Mouse (Mus musculus): ENCODE data around the gene Pitpna. TPM values are rescaled to one million over a fixed set of nuclear protein-coding genes. Genes with fewer than 3 reads are reported as not detected.

Gene Pitpna
- polyA plus RNA-seq, 1 experiment from 2014 or later = 101 TPM

- peak overlapping the region; percentile 68 for H3K4me3 ChIP-seq
- peaks cover 28% of the 10 kb centered on the region for H3K4me1 ChIP-seq (replicated peaks)
- H3K27ac ChIP-seq = peak overlapping the region; percentile 86
- H3K36me3 ChIP-seq = peaks cover 54% of the 10 kb centered on the region
- H3K27me3 ChIP-seq = no peaks in the 10 kb centered on the region
- WGBS = 23% methylated on average over 5 of the region's 5 CpGs
- peak overlapping the region; percentile 82 for H3K9ac ChIP-seq
- H3K4me2 ChIP-seq = peak overlapping the region; percentile 77
- no peak for ATAC-seq (ENCODE audit: low FRiP score)
- H3K9me3 ChIP-seq = no peaks in the 10 kb centered on the region
These were observed 42.2 kb downstream of the Pitpna start for GRCm38 (mm10) chr11:75630098-75630497.

- WGBS = under 1% methylated on average over 53 of the region's 53 CpGs
- peaks cover 28% of the 10 kb centered on the region for H3K4me1 ChIP-seq (replicated peaks)
- peak within 1 kb of the TSS; percentile 86 for H3K27ac ChIP-seq
- peak within 1 kb of the TSS; percentile 77 for H3K4me2 ChIP-seq
- H3K27me3 ChIP-seq = no peaks in the 10 kb centered on the region
- peak within 1 kb of the TSS; percentile 82 for H3K9ac ChIP-seq
- peak; percentile 99 for ATAC-seq (ENCODE audit: low FRiP score)
- peaks cover 55% of the 10 kb centered on the region for H3K36me3 ChIP-seq
- H3K4me3 ChIP-seq = peak within 1 kb of the TSS; percentile 68
- H3K9me3 ChIP-seq = no peaks in the 10 kb centered on the region
These were observed 42.8 kb downstream of the Pitpna start, which contains the start of gene Inpp5k for GRCm38 (mm10) chr11:75630645-75631229. Inpp5k (plus strand) TSS chr11:75630988.

GRCm38 (mm10) chr11:75631561-75632225 lies 43.8 kb downstream of the Pitpna start:
- no peak overlapping the region for H3K27ac ChIP-seq
- WGBS = 8% methylated on average over 13 of the region's 13 CpGs

GRCm38 (mm10) chr11:75632921-75633320 lies 45.0 kb downstream of the Pitpna start:
- Histone ChIP-seq H3K36me3 (peaks cover 51% of the 10 kb centered on the region), H3K27me3 (no peaks in the 10 kb centered on the region), H3K4me3 (no peak overlapping the region), H3K4me2 (no peak overlapping the region), H3K9ac (no peak overlapping the region), H3K27ac (no peak overlapping the region), H3K9me3 (no peaks in the 10 kb centered on the region), H3K4me1 (replicated peaks) (peaks cover 28% of the 10 kb centered on the region)
- no peak for ATAC-seq (ENCODE audit: low FRiP score)
- 92% methylated on average over 5 of the region's 5 CpGs for WGBS

More at GRCm38 (mm10) chr11:75631561-75632225, 43.8 kb downstream of the Pitpna start:
- Histone ChIP-seq H3K4me1 (replicated peaks) (peaks cover 28% of the 10 kb centered on the region), H3K4me2 (peak overlapping the region; percentile 77), H3K27me3 (no peaks in the 10 kb centered on the region), H3K9me3 (no peaks in the 10 kb centered on the region), H3K36me3 (peaks cover 55% of the 10 kb centered on the region), H3K9ac (peak overlapping the region; percentile 82), H3K4me3 (peak overlapping the region; percentile 68)
- ATAC-seq (ENCODE audit: low FRiP score) = no peak

GRCm38 (mm10) chr11:75634801-75635200 lies 46.9 kb downstream of the Pitpna start:
- Histone ChIP-seq H3K27ac (no peak overlapping the region), H3K9me3 (no peaks in the 10 kb centered on the region), H3K4me2 (no peak overlapping the region), H3K36me3 (peaks cover 55% of the 10 kb centered on the region), H3K4me1 (replicated peaks) (peaks cover 24% of the 10 kb centered on the region), H3K4me3 (no peak overlapping the region), H3K27me3 (no peaks in the 10 kb centered on the region), H3K9ac (no peak overlapping the region)
- ATAC-seq (ENCODE audit: low FRiP score) = no peak
- WGBS = 80% methylated on average over 3 of the region's 3 CpGs

GRCm38 (mm10) chr11:75635315-75635714 lies 47.4 kb downstream of the Pitpna start:
- Histone ChIP-seq H3K27ac (no peak overlapping the region), H3K4me1 (replicated peaks) (peaks cover 20% of the 10 kb centered on the region), H3K9ac (no peak overlapping the region), H3K9me3 (no peaks in the 10 kb centered on the region), H3K4me3 (no peak overlapping the region), H3K4me2 (no peak overlapping the region), H3K27me3 (no peaks in the 10 kb centered on the region), H3K36me3 (peaks cover 57% of the 10 kb centered on the region)
- no peak for ATAC-seq (ENCODE audit: low FRiP score)
- 79% methylated on average over 11 of the region's 11 CpGs for WGBS

- H3K4me2 ChIP-seq = no peak overlapping the region
- H3K27me3 ChIP-seq = no peaks in the 10 kb centered on the region
- 89% methylated on average over 5 of the region's 5 CpGs for WGBS
- H3K4me1 ChIP-seq (replicated peaks) = 0 out of 2 replicates have a peak, but pooled peaks cover 3% of the 10 kb centered on the region
- ATAC-seq (ENCODE audit: low FRiP score) = no peak
- H3K9ac ChIP-seq = 0 out of 2 replicates have a peak overlapping the region, but pooled peaks have one; percentile 5
- H3K9me3 ChIP-seq = no peaks in the 10 kb centered on the region
- H3K36me3 ChIP-seq = peaks cover 60% of the 10 kb centered on the region
- H3K27ac ChIP-seq = no peak overlapping the region
- H3K4me3 ChIP-seq = no peak overlapping the region
These were observed 55.4 kb downstream of the Pitpna start for GRCm38 (mm10) chr11:75643323-75643722.

- no peak overlapping the region for H3K9ac ChIP-seq
- no peak overlapping the region for H3K27ac ChIP-seq
- no peak overlapping the region for H3K4me3 ChIP-seq
- no peak for ATAC-seq (ENCODE audit: low FRiP score)
- H3K27me3 ChIP-seq = no peaks in the 10 kb centered on the region
- H3K9me3 ChIP-seq = no peaks in the 10 kb centered on the region
- H3K4me2 ChIP-seq = no peak overlapping the region
- WGBS = 89% methylated on average over 9 of the region's 9 CpGs
- 0 out of 2 replicates have a peak, but pooled peaks cover 3% of the 10 kb centered on the region for H3K4me1 ChIP-seq (replicated peaks)
- H3K36me3 ChIP-seq = peaks cover 54% of the 10 kb centered on the region
These were observed 56.8 kb downstream of the Pitpna start for GRCm38 (mm10) chr11:75644684-75645083.

GRCm38 (mm10) chr11:75647681-75648211 lies 59.8 kb downstream of the Pitpna start:
- H3K9me3 ChIP-seq = no peaks in the 10 kb centered on the region
- H3K4me3 ChIP-seq = no peak overlapping the region
- ATAC-seq (ENCODE audit: low FRiP score) = peak; percentile 55; the same call in 1 of the 2 replicates
- peaks cover 33% of the 10 kb centered on the region for H3K36me3 ChIP-seq
- no peak overlapping the region for H3K9ac ChIP-seq
- H3K27ac ChIP-seq = no peak overlapping the region
- H3K4me2 ChIP-seq = no peak overlapping the region
- H3K27me3 ChIP-seq = peaks cover 11% of the 10 kb centered on the region; the same call in 1 of the 2 replicates
- 59% methylated on average over 6 of the region's 6 CpGs for WGBS
- peaks cover 25% of the 10 kb centered on the region for H3K4me1 ChIP-seq (replicated peaks)

- no peak overlapping the region for H3K9ac ChIP-seq
- no peak overlapping the region for H3K4me3 ChIP-seq
- ATAC-seq (ENCODE audit: low FRiP score) = no peak
- H3K27ac ChIP-seq = no peak overlapping the region
- no peak overlapping the region for H3K4me2 ChIP-seq
- 80% methylated on average over 4 of the region's 4 CpGs for WGBS
- H3K36me3 ChIP-seq = peaks cover 22% of the 10 kb centered on the region
- peaks cover 24% of the 10 kb centered on the region for H3K27me3 ChIP-seq
- peaks cover 36% of the 10 kb centered on the region for H3K4me1 ChIP-seq (replicated peaks)
- no peaks in the 10 kb centered on the region for H3K9me3 ChIP-seq
These were observed 61.3 kb downstream of the Pitpna start for GRCm38 (mm10) chr11:75649155-75649561.

GRCm38 (mm10) chr11:75650311-75650710 lies 62.4 kb downstream of the Pitpna start, which contains the start of gene Myo1c:
Myo1c (plus strand) TSS chr11:75650504.
- Histone ChIP-seq H3K9me3 (no peaks in the 10 kb centered on the region), H3K9ac (peak within 1 kb of the TSS; percentile 73), H3K27me3 (peaks cover 35% of the 10 kb centered on the region), H3K4me1 (replicated peaks) (peaks cover 41% of the 10 kb centered on the region), H3K4me3 (peak within 1 kb of the TSS; percentile 49), H3K27ac (0 out of 2 replicates have a peak within 1 kb of the TSS, but pooled peaks have one; percentile 18), H3K36me3 (peaks cover 12% of the 10 kb centered on the region), H3K4me2 (peak within 1 kb of the TSS; percentile 78)
- WGBS = 76% methylated on average over 7 of the region's 7 CpGs
- ATAC-seq (ENCODE audit: low FRiP score) = no peak

GRCm38 (mm10) chr11:75650958-75651425 lies 63.1 kb downstream of the Pitpna start:
- WGBS = 64% methylated on average over 10 of the region's 13 CpGs
- H3K36me3 ChIP-seq = peaks cover 5% of the 10 kb centered on the region
- peak overlapping the region; percentile 73 for H3K9ac ChIP-seq
- peak overlapping the region; percentile 78 for H3K4me2 ChIP-seq
- H3K27me3 ChIP-seq = peaks cover 41% of the 10 kb centered on the region
- no peak for ATAC-seq (ENCODE audit: low FRiP score)
- 0 out of 2 replicates have a peak overlapping the region, but pooled peaks have one; percentile 18 for H3K27ac ChIP-seq
- no peaks in the 10 kb centered on the region for H3K9me3 ChIP-seq
- peaks cover 47% of the 10 kb centered on the region for H3K4me1 ChIP-seq (replicated peaks)
- H3K4me3 ChIP-seq = peak overlapping the region; percentile 49

Measured in hindbrain, embryonic 13.5 days (tissue).